In genomic region chr5:108065465-108066411, GRCm38 (mm10) we compare ENCODE assay signal across 8 mouse cellular contexts. TPM values are rescaled to one million over a fixed set of nuclear protein-coding genes. Genes with fewer than 3 reads are reported as not detected.
DNase-seq lines count a peak whose midpoint lies in the region; ATAC-seq lines count a peak whose summit lies in the region.

TSS of gene Mtf2 (plus strand) at chr5:108065674.

- peak; percentile 96 for ATAC-seq in hindbrain, embryonic 11.5 days (ENCODE audit: low FRiP score)

- H3K36me3 ChIP-seq in hindbrain, embryonic 11.5 days (ENCODE audit: control insufficient read depth, insufficient read depth, low read length), result peaks cover 5% of the 10 kb centered on the region

- no peaks in the 10 kb centered on the region for H3K4me1 ChIP-seq in hindbrain, embryonic 11.5 days (replicated peaks; ENCODE audit: control insufficient read depth, insufficient read depth, low read length)

- H3K27me3 ChIP-seq in hindbrain, embryonic 11.5 days (ENCODE audit: control insufficient read depth, insufficient read depth, low read length), result no peaks in the 10 kb centered on the region

- peak; percentile 97 for DNase-seq in Muller cell, postnatal 12 days (ENCODE audit: inconsistent ontology term)
- DNase-seq in cerebellum, adult 9-11 months, result peak; percentile 97
- DNase-seq in frontal cortex, adult 2 months (ENCODE audit: extremely low spot score in 1 of 2, low spot score in 1 of 2), result peak; percentile 86 to 97
- peak; percentile 98 for DNase-seq in hindbrain, embryonic 11.5 days (ENCODE audit: low spot score)
- DNase-seq in layer of hippocampus, postnatal 10 days (ENCODE audit: low spot score in 2 of 2), result peak; percentile 97 to 99
- DNase-seq in lung, postnatal 10 days, result peak; percentile 97
- DNase-seq in ovary, postnatal 36 days (ENCODE audit: low spot score), result peak; percentile 97
- DNase-seq in thymus, postnatal 25 days, result peak; percentile 98

- peak within 1 kb of the TSS; percentile 46 for H3K4me2 ChIP-seq in hindbrain, embryonic 11.5 days (replicated peaks; ENCODE audit: low read depth, low read length)

- H3K9me3 ChIP-seq in hindbrain, embryonic 11.5 days (ENCODE audit: control insufficient read depth, low read length), result no peaks in the 10 kb centered on the region

- H3K27ac ChIP-seq in hindbrain, embryonic 11.5 days (ENCODE audit: low read depth, low read length), result peak within 1 kb of the TSS; percentile 91

- H3K9ac ChIP-seq in hindbrain, embryonic 11.5 days (ENCODE audit: low read depth, low read length), result peak within 1 kb of the TSS; percentile 97

- peak within 1 kb of the TSS; percentile 85 for H3K4me3 ChIP-seq in hindbrain, embryonic 11.5 days (ENCODE audit: low read depth, low read length)

- under 1% methylated on average over 59 of the region's 59 CpGs for WGBS in hindbrain, embryonic 11.5 days

RNA-seq across cellular contexts. Expression of gene Mtf2, which starts in this region (rescaled TPM):
- polyA plus RNA-seq in frontal cortex, adult 2 months (2012; rRNA removed), result 51.5 and 62.8 TPM in 2 replicates
- polyA plus RNA-seq in hindbrain, embryonic 11.5 days (2014; fragmentation: Nextera tagmentation; extraction: Ambion mirVana), result 151 and 155 TPM in 2 replicates
- 10 to 100 TPM; 53.2 to 61.3 TPM for total RNA-seq in layer of hippocampus, postnatal 10 days (2021)

Comparison
In these comparisons a context has a peak if more than half of its experiments do, and no peak if none do; other contexts are left out.
1. Peak in every context shown above with its lines: DNase-seq, ATAC-seq, H3K4me3 ChIP-seq and H3K27ac ChIP-seq.